Mouse (Mus musculus) regulatory T cell (primary cell): ENCODE results near the gene Cox4i1.

Experiments
- in situ Hi-C: fragments of 300-600 bp; cut with MboI, MseI; formaldehyde crosslinking; loops from one replicate; pipeline ENCODE4 v1.15.1; 2025; ENCODE audit warnings: high pct_unique_total_duplicates

Gene Cox4i1

GRCm38 (mm10) chr8:120688511-120688910, 20.5 kb downstream of the Cox4i1 start:
- in situ Hi-C loops = no loop called here

DNA sequence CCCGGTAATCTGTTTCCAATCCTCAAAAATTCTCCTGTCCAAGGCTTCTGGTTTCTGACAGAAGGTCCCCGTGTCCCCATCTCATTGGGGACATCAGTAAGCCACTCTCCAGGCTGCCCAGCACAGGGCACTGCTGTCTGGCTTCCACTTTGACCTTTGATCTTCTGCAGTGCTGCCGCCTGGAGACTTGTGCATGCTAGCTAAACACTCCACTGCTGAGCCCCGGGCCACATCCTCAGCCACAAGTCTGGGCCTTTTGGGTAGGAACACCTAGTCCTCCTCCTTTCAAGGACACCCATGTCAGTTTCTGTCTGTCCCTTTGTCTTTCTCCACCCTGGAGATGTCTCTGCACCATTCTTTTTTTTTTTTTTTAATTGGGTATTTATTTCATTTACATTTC, 24.9 kb downstream of the Cox4i1 start:
- in situ Hi-C loops = loop anchor here (5.0 kb wide), 2 partner anchors 39 to 99 kb away; no protein-coding TSS in a partner anchor

DNA sequence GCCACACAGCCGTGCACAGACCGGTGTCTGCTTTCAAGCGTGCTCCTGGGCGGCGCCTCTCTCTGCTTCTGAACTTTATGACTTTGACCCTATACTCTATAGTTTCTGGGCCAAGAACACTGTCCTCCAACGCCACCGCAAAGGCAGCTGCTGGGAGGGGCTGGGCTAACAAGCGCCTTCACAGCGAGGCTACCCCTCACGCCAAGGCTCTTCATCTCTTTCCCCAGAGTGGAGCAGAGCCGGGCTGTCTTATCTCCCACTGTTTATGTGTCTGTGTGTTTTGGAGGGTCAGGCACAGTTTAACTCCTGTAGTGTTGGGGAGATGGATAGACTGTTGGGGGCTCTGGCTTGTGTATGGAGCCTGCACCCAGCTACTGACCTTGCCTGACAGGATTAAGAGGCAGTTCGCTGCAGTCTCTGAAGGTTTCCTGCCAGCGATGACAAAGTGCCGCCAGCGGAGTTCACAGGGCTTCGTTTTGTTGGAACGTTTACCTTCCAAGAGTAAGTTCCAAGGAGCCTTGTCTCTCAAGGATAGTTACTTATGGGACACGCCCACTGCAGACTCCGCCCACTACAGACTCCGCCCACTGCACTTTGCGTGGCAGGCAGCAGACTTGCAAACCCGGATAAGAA, 26.0 kb downstream of the Cox4i1 start:
- in situ Hi-C loops = loop anchor here (5.0 kb wide), 2 partner anchors 38 to 98 kb away; no protein-coding TSS in a partner anchor

DNA sequence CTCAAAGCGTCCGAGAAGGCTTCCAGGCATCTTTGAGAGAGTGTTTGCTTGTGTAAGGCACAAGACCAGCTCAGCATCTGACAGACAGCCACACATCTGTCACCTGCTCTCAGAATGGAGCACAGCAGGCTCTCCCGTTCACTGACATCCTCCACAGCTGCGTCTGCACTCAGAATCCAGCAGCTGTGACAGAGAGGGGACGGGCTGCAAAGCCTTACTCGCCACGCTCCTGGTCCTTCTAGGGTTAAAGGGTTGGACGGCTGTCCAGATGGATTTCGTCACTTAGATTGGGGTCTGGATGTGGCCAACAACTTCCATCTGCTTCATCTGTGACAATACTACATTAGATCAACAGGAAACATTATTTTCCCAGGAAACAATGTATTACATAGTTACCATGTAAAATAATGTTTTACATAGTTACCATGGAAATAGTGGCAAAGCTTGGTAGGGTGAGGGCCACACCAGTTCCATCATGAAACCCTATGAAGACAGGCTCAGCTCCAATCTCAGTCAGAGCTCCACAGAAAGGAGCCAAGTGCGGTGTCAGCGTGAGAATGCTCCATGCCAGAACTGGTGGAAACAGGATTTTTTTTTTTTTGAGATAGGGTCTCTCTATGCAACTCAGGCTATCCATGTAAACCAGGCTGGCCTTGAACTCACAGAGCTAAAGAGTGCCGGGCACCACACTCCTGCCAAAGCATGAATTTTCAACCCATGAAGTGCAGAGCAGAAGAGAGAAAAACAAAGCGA, 28.6 kb downstream of the Cox4i1 start:
- in situ Hi-C loops = no loop called here

- in situ Hi-C loops = no loop called here
Observed at GRCm38 (mm10) chr8:120697154-120697978, 29.3 kb downstream of the Cox4i1 start.

GRCm38 (mm10) chr8:120697979-120698272, 29.9 kb downstream of the Cox4i1 start:
- in situ Hi-C loops = no loop called here

GRCm38 (mm10) chr8:120698426-120698825, 30.4 kb downstream of the Cox4i1 start:
- in situ Hi-C loops = no loop called here

DNA sequence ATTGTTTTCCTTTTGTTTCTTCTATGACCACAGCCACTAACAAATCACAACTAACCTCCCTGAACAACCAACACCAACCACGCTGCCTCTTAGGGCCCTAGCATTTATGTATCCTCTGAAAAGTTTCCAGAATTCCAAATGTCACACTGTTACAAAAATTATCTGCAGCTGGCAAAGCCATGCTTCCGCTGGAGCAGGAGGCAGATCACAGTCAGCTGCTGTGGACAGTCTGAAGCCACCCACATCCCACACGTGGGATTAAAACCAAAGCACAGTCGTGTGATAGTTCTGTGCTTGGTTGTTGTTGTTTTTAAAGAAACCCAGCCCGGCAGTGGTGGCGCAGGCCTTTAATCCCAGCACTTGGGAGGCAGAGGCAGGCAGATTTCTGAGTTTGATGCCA, 31.1 kb downstream of the Cox4i1 start:
- in situ Hi-C loops = no loop called here

DNA sequence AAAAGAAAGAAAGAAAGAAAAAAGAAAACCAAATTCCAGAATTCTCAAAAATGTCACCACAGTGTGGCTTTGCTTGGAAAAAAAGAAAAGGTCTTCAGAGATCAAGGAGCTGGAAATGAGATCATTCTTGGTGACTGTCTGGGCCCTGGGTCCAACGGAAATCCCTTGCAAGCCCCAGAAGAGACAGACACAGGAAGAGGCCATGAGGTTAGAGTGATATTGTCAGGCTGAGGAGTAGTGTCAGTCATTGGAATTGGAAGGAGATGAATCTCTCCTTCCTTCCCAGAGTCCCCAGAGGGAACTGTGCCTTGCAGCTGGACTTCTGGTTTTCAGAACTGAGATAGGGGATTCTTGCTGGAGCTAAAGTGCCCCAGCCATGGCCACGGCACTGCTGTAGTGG, 31.5 kb downstream of the Cox4i1 start:
- in situ Hi-C loops = no loop called here

- in situ Hi-C loops = loop anchor here (10.0 kb wide), 2 partner anchors 885 to 1585 kb away; partner anchors contain the start of gene Zfpm1
Observed at GRCm38 (mm10) chr8:120700053-120700452, 32.0 kb downstream of the Cox4i1 start.

- in situ Hi-C loops = loop anchor here (10.0 kb wide), 2 partner anchors 887 to 1583 kb away; partner anchors contain the start of gene Zfpm1
Observed at GRCm38 (mm10) chr8:120701758-120702465, 33.9 kb downstream of the Cox4i1 start.

DNA sequence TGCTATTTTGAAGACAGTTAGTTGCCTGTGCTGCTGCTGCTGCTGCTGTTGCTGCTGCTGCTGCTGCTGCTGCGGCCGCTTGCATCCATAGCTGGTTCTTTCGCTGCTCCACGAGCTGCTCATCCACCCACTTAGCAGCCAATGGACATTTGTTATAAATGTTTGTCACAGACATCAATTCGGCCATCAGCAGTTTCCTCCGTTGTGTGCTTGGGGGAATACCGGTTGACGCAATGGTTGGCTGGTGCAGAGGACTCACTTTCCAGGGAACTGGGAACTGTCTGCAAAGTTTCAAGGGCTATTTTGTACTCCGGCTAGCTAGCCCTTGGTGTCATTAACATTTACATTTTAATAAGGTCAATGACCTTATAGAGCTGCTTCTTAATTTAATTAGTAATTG, 36.2 kb downstream of the Cox4i1 start:
- in situ Hi-C loops = loop anchor here (10.0 kb wide), 2 partner anchors 889 to 1581 kb away; partner anchors contain the start of gene Zfpm1

GRCm38 (mm10) chr8:120705163-120705562, 37.1 kb downstream of the Cox4i1 start:
- in situ Hi-C loops = loop anchor here (10.0 kb wide), 2 partner anchors 890 to 1580 kb away; partner anchors contain the start of gene Zfpm1

DNA sequence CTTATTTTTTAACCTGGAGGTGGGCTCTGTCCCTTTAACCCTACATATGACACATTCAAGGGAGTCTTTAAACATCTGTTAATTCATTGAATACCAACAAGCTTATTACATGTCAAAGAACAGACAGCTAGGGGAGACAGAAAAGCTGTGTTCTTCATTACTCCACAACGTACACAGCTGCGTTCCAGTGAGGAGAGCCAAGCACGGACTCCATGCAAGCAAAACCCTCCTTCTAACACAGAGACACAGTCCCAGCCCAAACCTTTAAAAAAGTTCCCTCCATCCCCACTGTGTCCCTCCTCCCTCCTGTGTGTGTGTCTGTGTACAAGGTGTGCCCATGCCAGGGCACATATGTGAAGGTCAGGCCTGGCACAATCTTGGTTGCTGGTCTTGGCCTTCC, 38.2 kb downstream of the Cox4i1 start:
- in situ Hi-C loops = loop anchor here (10.0 kb wide), 2 partner anchors 891 to 1579 kb away; partner anchors contain the start of gene Zfpm1

- in situ Hi-C loops = loop anchor here (10.0 kb wide), 2 partner anchors 894 to 1576 kb away; partner anchors contain the start of gene Zfpm1
Observed at GRCm38 (mm10) chr8:120709176-120709575, 41.2 kb downstream of the Cox4i1 start.

DNA sequence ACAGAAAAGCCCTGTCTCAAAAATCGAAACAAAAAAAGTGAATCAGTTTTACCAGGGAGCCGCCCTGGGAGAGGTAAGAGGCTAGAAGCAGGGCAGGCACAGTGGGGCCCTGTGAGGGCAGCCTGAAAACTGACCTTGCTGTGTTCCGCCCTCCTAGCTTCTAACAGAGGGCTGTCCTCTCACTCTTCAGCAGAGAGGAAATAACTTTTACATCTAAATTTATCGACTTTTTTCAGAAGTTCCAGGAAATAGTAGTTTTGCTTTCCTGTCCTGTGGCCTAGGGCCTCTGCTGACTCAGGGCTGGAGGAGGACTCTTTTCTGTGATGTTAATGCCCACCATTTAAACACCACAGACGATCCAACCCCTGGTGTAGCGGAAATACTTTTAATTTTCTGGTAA, 47.2 kb downstream of the Cox4i1 start:
- in situ Hi-C loops = no loop called here

DNA sequence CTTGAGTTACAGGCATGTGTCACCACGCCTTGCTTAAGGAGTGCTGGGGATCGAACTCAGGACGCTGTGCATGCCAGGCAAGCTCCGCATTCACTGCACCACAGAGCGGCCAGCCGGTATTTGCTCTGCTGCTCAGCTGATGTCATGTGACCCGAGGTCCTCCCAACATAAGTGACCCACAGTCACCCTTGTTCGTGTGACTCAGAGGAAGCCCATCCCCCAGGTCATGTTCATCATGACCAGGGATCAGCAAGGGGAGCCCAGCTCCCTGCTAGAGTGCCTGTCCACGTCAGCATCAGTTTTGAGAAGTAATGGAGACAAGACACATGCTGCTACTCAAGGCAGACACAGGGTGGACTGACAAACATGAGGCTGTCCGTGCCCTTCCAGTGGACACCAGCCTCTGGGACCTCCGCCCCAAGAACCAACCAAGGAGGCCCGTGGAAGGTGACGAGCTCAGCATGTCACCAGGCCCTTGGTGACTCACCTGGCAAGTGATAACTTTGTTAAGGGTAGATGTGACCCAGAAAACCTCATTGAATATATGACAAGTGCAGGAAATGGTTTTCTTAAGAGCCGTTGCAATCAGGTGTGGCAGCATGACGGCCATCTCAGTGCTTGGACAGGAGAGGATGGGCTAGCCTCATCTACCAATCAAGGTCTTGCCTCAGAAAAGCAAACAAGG, 48.1 kb downstream of the Cox4i1 start:
- in situ Hi-C loops = no loop called here

GRCm38 (mm10) chr8:120719586-120720236, 51.7 kb downstream of the Cox4i1 start:
- in situ Hi-C loops = no loop called here

- in situ Hi-C loops = no loop called here
Observed at GRCm38 (mm10) chr8:120723025-120723424, 55.0 kb downstream of the Cox4i1 start.
